Mouse (Mus musculus): Measurements from ENCODE around the gene Scn3b. TPM values are rescaled to one million over a fixed set of nuclear protein-coding genes. Genes with fewer than 3 reads are reported as not detected.

The Scn3b gene
- polyA plus RNA-seq, 1 experiment from 2014 or later: 34.4 TPM

DNA sequence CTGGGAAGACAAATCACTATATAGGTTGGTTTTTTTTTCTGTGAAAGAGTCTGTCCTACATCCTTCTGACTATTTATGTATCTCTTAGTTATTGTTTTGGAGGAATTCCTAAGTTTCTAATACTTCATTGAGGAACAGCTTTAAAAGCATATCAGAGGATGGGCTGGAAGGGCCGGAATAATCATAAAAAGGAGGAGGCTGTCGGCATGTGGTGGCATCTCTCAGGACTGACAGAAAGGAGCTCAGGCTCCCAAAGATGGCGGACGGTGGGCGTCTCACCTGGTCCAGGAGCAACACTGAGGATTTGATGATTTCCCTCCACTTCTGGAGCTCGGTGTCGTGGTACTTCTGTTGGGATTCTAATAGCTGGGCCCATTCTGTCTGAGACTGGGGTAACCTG lies 30.3 kb downstream of the Scn3b start:
- Histone ChIP-seq H3K27me3 (no peaks in the 10 kb centered on the region), H3K9ac (replicated peaks) (no peak overlapping the region), H3K36me3 (peaks cover 37% of the 10 kb centered on the region; the same call in 1 of the 2 replicates), H3K27ac (replicated peaks) (no peak overlapping the region), H3K9me3 (no peaks in the 10 kb centered on the region), H3K4me1 (no peaks in the 10 kb centered on the region), H3K4me2 (replicated peaks) (no peak overlapping the region), H3K4me3 (no peak overlapping the region)
- WGBS: 89% methylated on average over 7 of the region's 7 CpGs
- ATAC-seq (ENCODE audit: low FRiP score, low read depth): no peak

DNA sequence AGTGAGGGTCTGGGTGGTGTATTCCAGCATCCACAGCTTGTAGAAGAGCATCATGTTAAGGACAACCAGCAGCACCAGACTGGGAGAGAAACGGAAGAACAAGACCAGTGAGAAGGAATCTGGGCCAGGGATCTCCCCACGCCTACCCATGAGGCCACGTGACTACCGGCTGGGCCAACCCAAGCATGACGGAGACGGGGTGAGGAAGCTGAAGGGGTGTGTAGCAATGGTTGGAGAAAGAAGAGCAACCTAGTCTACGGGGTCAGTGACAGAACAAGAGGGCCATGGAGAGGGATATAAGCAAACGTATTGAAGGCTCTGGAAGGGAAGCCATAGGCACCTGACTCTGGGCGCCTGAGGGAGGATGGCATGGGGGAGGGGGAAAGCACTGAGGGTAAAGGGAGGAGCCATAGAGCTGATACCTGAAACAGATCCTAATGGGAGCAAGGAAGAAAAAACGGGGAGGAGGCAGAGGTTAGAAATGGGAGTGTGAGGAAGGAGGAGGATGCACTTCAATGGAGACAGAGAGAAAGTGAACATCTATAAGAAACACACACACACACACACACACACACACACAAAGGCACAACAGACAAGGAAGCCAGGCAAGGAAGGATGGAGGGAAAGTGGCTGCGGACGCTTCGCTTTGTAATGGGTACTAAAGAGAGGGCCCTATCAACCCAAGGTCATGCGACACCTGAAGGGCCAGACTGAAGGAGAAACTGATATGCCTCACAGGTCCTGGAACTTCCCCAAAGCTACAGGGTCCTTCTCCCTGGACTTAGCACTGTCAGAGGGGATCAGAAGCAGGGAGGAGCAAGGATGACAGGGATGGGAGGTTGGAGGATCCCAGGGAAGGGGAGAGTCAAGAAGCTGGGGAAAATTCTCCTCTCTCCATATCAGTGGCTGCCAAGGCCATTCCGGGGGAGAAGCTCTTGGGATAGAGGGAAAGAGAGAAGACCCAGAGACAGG lies 31.3 kb downstream of the Scn3b start:
- Histone ChIP-seq H3K9ac (replicated peaks) (no peak overlapping the region), H3K27me3 (no peaks in the 10 kb centered on the region), H3K9me3 (no peaks in the 10 kb centered on the region), H3K36me3 (peaks cover 37% of the 10 kb centered on the region; the same call in 1 of the 2 replicates), H3K4me1 (no peaks in the 10 kb centered on the region), H3K4me3 (no peak overlapping the region), H3K4me2 (replicated peaks) (no peak overlapping the region), H3K27ac (replicated peaks) (no peak overlapping the region)
- 87% methylated on average over 15 of the region's 15 CpGs for WGBS
- no peak for ATAC-seq (ENCODE audit: low FRiP score, low read depth)

DNA sequence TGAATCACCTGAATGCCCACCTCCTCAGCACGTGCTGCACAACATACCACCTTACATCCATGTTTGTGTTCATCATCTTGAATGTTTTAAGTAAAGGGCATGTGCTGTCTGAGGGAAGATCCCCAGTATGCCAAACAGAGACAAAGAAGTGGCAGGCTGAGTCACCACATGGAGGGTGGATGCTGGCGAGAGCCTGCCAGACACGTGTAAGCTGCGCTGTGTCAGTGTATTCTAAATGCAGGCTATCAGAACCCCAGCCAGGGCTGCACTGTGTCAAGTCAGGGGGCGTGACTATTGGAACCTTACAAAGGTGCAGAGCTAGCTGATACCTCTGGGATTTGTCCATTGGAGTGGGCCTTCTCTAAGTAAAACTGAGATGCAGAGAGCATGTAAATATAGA lies 32.5 kb downstream of the Scn3b start:
- no peak for ATAC-seq (ENCODE audit: low FRiP score, low read depth)
- no peak overlapping the region for H3K4me3 ChIP-seq
- no peaks in the 10 kb centered on the region for H3K9me3 ChIP-seq
- H3K4me1 ChIP-seq: no peaks in the 10 kb centered on the region
- peaks cover 36% of the 10 kb centered on the region; the same call in 1 of the 2 replicates for H3K36me3 ChIP-seq
- H3K4me2 ChIP-seq (replicated peaks): no peak overlapping the region
- WGBS: 88% methylated on average over 5 of the region's 5 CpGs
- no peaks in the 10 kb centered on the region for H3K27me3 ChIP-seq
- H3K9ac ChIP-seq (replicated peaks): no peak overlapping the region
- H3K27ac ChIP-seq (replicated peaks): no peak overlapping the region

DNA sequence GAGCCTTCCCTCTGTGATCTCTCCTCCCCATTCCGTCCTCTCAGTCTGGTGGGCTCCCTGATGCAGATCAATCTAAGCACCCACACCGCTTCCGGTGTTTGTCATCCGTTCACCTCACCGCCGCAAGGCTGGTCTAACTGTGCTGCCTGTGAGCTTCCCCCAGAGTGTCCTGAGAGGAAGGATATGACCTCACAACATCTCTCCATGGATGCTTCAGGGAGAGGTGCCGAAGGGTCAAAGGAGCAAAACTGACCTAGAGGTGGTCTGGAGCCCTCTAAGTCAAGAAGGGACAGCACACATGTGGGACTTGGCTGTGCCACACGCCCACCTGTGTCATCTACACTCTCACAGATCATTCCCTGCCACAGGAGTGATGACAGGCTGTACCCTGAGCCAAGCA lies 33.4 kb downstream of the Scn3b start:
- Histone ChIP-seq H3K4me2 (replicated peaks) (no peak overlapping the region), H3K4me1 (no peaks in the 10 kb centered on the region), H3K27ac (replicated peaks) (no peak overlapping the region), H3K9ac (replicated peaks) (no peak overlapping the region), H3K4me3 (no peak overlapping the region), H3K27me3 (no peaks in the 10 kb centered on the region), H3K36me3 (peaks cover 35% of the 10 kb centered on the region; the same call in 1 of the 2 replicates), H3K9me3 (no peaks in the 10 kb centered on the region)
- WGBS: 90% methylated on average over 8 of the region's 8 CpGs
- ATAC-seq (ENCODE audit: low FRiP score, low read depth): no peak

DNA sequence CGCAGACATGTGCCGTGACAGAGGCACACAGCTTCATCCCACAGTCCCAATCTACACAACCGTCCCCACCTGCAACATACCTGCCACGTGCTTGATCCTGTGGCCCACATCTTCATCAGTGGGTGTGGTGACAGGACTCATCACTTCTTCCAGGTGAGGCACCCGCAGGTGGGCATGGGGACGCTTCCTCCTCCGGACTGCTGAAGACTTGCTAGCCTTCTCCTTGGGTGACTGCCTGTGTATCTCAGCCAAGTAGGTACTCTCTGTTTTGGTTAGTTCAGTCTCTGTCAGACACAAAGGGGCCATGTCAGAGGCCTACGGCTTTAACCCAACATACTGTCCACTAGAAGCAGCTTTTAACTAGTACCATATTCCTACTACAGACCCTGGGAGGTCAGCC lies 35.2 kb downstream of the Scn3b start:
- Histone ChIP-seq H3K27me3 (no peaks in the 10 kb centered on the region), H3K9me3 (no peaks in the 10 kb centered on the region), H3K27ac (replicated peaks) (no peak overlapping the region), H3K9ac (replicated peaks) (no peak overlapping the region), H3K4me3 (no peak overlapping the region), H3K4me2 (replicated peaks) (no peak overlapping the region), H3K36me3 (0 out of 2 replicates have a peak, but pooled peaks cover 33% of the 10 kb centered on the region), H3K4me1 (no peaks in the 10 kb centered on the region)
- WGBS: 92% methylated on average over 8 of the region's 8 CpGs
- ATAC-seq (ENCODE audit: low FRiP score, low read depth): no peak

DNA sequence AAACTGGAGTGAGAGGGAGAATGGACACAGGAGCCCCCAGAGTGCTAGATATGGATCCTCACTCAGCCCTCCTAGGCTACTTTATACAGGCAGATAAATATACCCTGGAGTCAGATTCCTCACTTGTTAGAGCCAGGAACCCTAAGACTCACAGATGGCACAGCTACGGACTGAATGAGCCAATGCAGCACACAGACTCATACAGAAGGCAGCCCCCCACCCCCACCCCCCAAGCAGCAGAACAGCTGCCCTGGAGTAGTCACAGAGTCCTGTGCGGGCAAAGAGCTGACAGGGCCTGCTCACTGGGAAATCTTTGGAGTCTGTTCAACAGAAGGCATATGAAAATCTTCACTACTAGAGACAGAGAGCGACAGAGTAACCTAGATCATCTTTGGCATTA lies 38.3 kb downstream of the Scn3b start:
- Histone ChIP-seq H3K9ac (replicated peaks) (no peak overlapping the region), H3K27ac (replicated peaks) (no peak overlapping the region), H3K4me1 (no peaks in the 10 kb centered on the region), H3K4me3 (no peak overlapping the region), H3K27me3 (no peaks in the 10 kb centered on the region), H3K36me3 (peaks cover 26% of the 10 kb centered on the region; the same call in 1 of the 2 replicates), H3K9me3 (no peaks in the 10 kb centered on the region), H3K4me2 (replicated peaks) (no peak overlapping the region)
- no peak for ATAC-seq (ENCODE audit: low FRiP score, low read depth)
- WGBS: 85% methylated on average over 3 of the region's 3 CpGs

DNA sequence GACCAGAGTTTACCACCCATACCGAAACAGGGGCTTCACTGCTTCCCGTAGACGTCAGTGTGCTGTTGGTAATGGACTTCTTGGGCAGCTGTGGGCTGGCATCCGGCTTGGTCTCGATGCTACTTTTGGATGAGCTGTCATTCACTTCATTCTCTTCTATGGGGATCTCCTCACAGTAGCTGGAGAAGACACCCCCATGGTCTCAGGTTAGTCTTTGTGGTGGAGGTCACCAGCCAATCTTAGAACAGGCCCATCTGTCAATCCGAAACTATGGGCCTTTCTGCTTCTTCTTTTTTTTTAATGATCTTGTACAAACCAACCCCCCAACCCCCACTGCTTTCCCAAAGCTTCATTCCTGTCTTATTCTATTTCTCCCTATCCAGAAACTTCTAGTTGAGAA lies 40.9 kb downstream of the Scn3b start:
- H3K4me1 ChIP-seq: no peaks in the 10 kb centered on the region
- no peaks in the 10 kb centered on the region for H3K27me3 ChIP-seq
- no peak overlapping the region for H3K4me3 ChIP-seq
- no peak overlapping the region for H3K4me2 ChIP-seq (replicated peaks)
- 92% methylated on average over 6 of the region's 6 CpGs for WGBS
- ATAC-seq (ENCODE audit: low FRiP score, low read depth): no peak
- H3K36me3 ChIP-seq: peaks cover 23% of the 10 kb centered on the region; the same call in 1 of the 2 replicates
- H3K9me3 ChIP-seq: no peaks in the 10 kb centered on the region
- no peak overlapping the region for H3K9ac ChIP-seq (replicated peaks)
- H3K27ac ChIP-seq (replicated peaks): no peak overlapping the region

DNA sequence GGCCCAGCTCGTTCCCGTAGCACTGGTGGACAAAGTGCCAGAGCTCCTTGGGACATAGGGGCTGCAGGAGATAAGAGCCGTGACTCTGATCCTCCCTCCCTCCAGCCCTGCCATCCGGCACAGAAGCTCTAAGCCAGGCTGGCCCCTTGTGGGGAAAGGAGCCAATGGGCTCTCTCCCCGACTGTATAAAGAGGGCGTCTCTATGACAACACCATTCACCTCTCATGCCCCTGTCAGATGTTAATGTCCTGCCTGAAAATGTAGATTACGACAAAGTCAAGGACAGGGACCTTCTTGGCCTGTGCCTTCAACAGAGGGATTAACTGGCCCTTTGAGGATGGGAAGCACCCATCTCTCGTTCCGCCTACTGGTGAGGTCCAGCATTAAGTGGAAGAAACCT lies 42.8 kb downstream of the Scn3b start:
- no peak for ATAC-seq (ENCODE audit: low FRiP score, low read depth)

DNA sequence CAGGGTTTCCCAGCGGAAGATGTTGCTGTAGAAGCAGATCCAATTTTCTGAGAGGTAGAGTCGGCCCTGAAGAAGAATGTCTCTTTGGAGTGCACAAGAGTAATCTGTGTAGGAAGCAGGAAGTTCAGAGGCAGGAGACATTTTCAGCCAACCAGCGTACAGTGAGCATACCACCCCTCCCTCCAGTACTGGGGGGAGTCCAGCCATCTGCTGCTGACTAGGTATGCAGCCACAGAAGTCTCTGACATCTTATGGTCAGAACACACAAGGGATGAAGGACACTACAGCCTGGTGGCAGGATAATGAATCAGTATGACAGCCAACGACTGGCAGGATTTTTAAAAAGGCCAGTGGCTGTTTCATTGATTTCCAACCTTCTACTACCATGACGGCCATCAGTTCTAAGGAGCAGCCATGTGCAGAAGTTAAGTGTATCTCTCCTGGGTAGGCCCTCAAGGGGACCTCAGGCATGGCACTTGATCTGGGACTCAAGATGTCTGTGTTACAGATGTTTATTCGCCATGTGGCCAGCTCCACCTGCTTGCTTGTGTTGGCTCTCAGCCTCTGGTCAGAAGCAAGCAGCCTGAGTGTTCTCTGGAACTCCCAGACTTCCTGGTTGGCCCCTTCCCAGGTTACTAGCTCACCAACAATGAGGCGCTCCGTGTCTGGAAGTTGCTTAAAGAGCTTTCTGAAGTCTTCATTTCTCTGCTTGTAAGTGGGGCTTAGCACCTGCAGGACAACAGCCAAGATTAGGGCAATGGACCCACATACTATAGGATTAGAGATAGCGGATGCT lies 48.0 kb downstream of the Scn3b start:
- Histone ChIP-seq H3K4me1 (0 out of 2 replicates have a peak, but pooled peaks cover 3% of the 10 kb centered on the region), H3K4me3 (no peak overlapping the region), H3K9ac (replicated peaks) (no peak overlapping the region), H3K27ac (replicated peaks) (no peak overlapping the region), H3K27me3 (no peaks in the 10 kb centered on the region), H3K36me3 (peaks cover 6% of the 10 kb centered on the region; the same call in 1 of the 2 replicates), H3K9me3 (no peaks in the 10 kb centered on the region), H3K4me2 (replicated peaks) (no peak overlapping the region)
- no peak for ATAC-seq (ENCODE audit: low FRiP score, low read depth)
- WGBS: 88% methylated on average over 9 of the region's 9 CpGs

More for the DNA sequence above, 42.8 kb downstream of the Scn3b start:
- Histone ChIP-seq H3K4me1 (no peaks in the 10 kb centered on the region), H3K27me3 (no peaks in the 10 kb centered on the region), H3K9ac (replicated peaks) (no peak overlapping the region), H3K9me3 (no peaks in the 10 kb centered on the region), H3K36me3 (peaks cover 16% of the 10 kb centered on the region; the same call in 1 of the 2 replicates), H3K27ac (replicated peaks) (no peak overlapping the region), H3K4me2 (replicated peaks) (no peak overlapping the region), H3K4me3 (no peak overlapping the region)
- 62% methylated on average over 9 of the region's 9 CpGs for WGBS

DNA sequence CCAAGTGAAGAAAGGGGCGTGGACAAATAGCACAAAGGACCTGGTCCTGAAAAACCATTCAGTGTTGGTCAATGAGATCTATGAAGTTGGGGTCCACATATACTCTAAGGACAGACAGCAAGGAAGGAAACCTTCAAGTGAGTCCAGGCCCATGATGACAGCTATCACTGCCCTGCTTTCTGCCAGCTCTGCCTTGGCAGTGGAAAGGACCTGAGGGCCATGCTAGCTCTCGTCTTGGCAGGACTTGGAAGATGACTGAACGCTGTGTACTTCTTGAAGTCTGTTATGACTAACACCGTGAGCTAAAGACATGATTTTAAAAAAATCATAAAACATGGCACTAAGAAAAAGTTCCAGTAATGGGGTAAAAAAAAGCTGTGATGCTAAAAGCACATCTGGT lies 48.7 kb downstream of the Scn3b start:
- peaks cover 6% of the 10 kb centered on the region; the same call in 1 of the 2 replicates for H3K36me3 ChIP-seq
- no peak overlapping the region for H3K27ac ChIP-seq (replicated peaks)
- ATAC-seq (ENCODE audit: low FRiP score, low read depth): no peak
- no peaks in the 10 kb centered on the region for H3K9me3 ChIP-seq
- WGBS: 92% methylated on average over 4 of the region's 4 CpGs
- H3K4me1 ChIP-seq: 0 out of 2 replicates have a peak, but pooled peaks cover 3% of the 10 kb centered on the region
- H3K4me3 ChIP-seq: no peak overlapping the region
- no peak overlapping the region for H3K9ac ChIP-seq (replicated peaks)
- no peaks in the 10 kb centered on the region for H3K27me3 ChIP-seq
- H3K4me2 ChIP-seq (replicated peaks): no peak overlapping the region

DNA sequence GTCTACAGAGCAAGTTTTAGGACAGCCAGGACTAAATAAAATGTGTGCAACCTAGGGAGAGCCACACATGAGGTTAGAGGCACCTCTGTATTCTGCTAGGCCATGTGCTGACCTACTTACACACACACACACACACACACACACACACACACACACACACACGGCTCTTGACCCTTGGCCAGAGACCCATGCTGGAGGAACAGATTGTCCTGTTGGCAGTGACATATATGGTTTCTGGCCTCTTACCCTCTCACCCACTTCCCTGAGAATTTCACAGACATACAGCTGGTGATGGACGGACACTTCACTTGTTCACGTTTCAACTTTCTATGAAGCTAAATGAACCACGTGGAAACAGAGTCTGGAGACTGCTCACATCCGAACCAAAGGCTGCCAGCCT lies 49.8 kb downstream of the Scn3b start:
- Histone ChIP-seq H3K4me3 (no peak overlapping the region), H3K4me2 (replicated peaks) (no peak overlapping the region), H3K4me1 (0 out of 2 replicates have a peak, but pooled peaks cover 3% of the 10 kb centered on the region), H3K9ac (replicated peaks) (no peak overlapping the region), H3K27me3 (no peaks in the 10 kb centered on the region), H3K27ac (replicated peaks) (no peak overlapping the region), H3K36me3 (peaks cover 6% of the 10 kb centered on the region; the same call in 1 of the 2 replicates), H3K9me3 (no peaks in the 10 kb centered on the region)
- WGBS: 90% methylated on average over 5 of the region's 5 CpGs
- no peak for ATAC-seq (ENCODE audit: low FRiP score, low read depth)

DNA sequence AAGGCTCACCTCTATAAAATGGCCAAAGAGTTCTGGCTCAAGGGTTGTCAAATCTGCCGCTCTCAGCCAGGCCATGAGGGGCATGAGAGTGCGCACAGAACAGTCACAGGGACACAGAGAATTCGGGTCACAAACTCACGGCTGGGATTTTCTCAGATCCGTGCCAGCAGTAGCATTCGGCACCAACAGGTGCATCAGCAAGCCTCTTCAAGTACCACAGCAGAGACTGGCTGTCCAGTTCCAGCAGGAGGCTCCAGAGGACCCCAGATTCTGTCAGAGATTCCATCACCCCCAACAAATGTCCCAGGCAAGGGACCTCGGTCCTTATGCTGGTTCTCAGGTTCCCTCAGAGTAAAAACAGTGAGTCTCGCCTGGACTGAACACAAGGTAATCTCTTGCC lies 51.4 kb downstream of the Scn3b start:
- ATAC-seq (ENCODE audit: low FRiP score, low read depth): no peak
- Histone ChIP-seq H3K27me3 (no peaks in the 10 kb centered on the region), H3K36me3 (peaks cover 6% of the 10 kb centered on the region; the same call in 1 of the 2 replicates), H3K27ac (replicated peaks) (no peak overlapping the region), H3K4me1 (0 out of 2 replicates have a peak, but pooled peaks cover 3% of the 10 kb centered on the region), H3K4me2 (replicated peaks) (no peak overlapping the region), H3K9me3 (no peaks in the 10 kb centered on the region), H3K4me3 (no peak overlapping the region), H3K9ac (replicated peaks) (no peak overlapping the region)
- WGBS: 88% methylated on average over 8 of the region's 8 CpGs

All from midbrain, embryonic 12.5 days (tissue).